Mouse (Mus musculus): ENCODE data around the gene Mdfic.

- no peak for TF ChIP-seq CTCF (IDR thresholded peaks at IDR 0.05; ENCODE audit: low read depth, low read length)
- no peak for TF ChIP-seq POLR2A (IDR thresholded peaks at IDR 0.05; ENCODE audit: borderline replicate concordance, low read depth, low read length)
Observed at GRCm38 (mm10) chr6:15671364-15671763, 49.1 kb upstream of the Mdfic start.

Data from bone marrow macrophage, adult 2 months (primary cell).